Mouse (Mus musculus) MEL (cell line): Measurements from ENCODE around the gene Trim63. TPM values are rescaled to one million over a fixed set of nuclear protein-coding genes. Genes with fewer than 3 reads are reported as not detected.

Source experiments
- DNase-seq: peaks from one replicate; pipeline ENCODE4 v3.0.0; 2011; ENCODE audit warnings: low read depth, low spot score
- H3K27ac ChIP-seq: 2 replicates; pipeline ENCODE4 v1.5.1; 2012; ENCODE audit warnings: low read depth, mild to moderate bottlenecking, control low read depth, low read length, moderate library complexity; ENCODE audit not compliant: control insufficient read depth
- H3K27me3 ChIP-seq, 2 experiments: fragments of 150-350 bp in 1 of 2; sonication (generic) in 1 of 2; 2 replicates each; pipeline ENCODE4 v1.6.1; 2012; ENCODE audit warnings: low read length in 2 of 2, mild to moderate bottlenecking in 2 of 2, improper control_type of control experiment in 1 of 2, moderate library complexity in 1 of 2; ENCODE audit not compliant: insufficient read depth in 2 of 2, control insufficient read depth in 1 of 2
- H3K36me3 ChIP-seq, 2 experiments: 2 replicates each; pipeline ENCODE4 v1.6.1; 2012 to 2014; ENCODE audit warnings: low read length in 2 of 2, improper control_type of control experiment in 1 of 2, inconsistent platforms in 1 of 2, mild to moderate bottlenecking in 1 of 2; ENCODE audit not compliant: insufficient read depth in 2 of 2, control insufficient read depth in 1 of 2
- H3K4me1 ChIP-seq, 2 experiments: fragments of 150-350 bp in 1 of 2; sonication (generic) in 1 of 2; 2 replicates each; pipeline ENCODE4 v1.6.1; 2012; ENCODE audit warnings: low read length in 2 of 2, improper control_type of control experiment in 1 of 2, mild to moderate bottlenecking in 1 of 2; ENCODE audit not compliant: insufficient read depth in 2 of 2, control insufficient read depth in 1 of 2
- H3K4me3 ChIP-seq, 2 experiments: fragments of 150-350 bp in 1 of 2; sonication (generic) in 1 of 2; 2 replicates each; pipeline ENCODE4 v1.5.1; 2012; ENCODE audit warnings: low read depth in 2 of 2, low read length in 2 of 2, mild to moderate bottlenecking in 2 of 2, moderate library complexity in 2 of 2, control low read depth in 1 of 2, improper control_type of control experiment in 1 of 2; ENCODE audit not compliant: control insufficient read depth in 1 of 2, insufficient read depth in 1 of 2
- H3K79me2 ChIP-seq: 2 replicates; pipeline ENCODE4 v1.6.1; 2012; ENCODE audit warnings: mild to moderate bottlenecking, low read length, moderate library complexity; ENCODE audit not compliant: control insufficient read depth, poor library complexity, insufficient read depth
- H3K9ac ChIP-seq: 2 replicates; pipeline ENCODE4 v1.6.1; 2012; ENCODE audit warnings: low read depth, mild to moderate bottlenecking, control low read depth, low read length, moderate library complexity; ENCODE audit not compliant: control insufficient read depth, poor library complexity, severe bottlenecking
- H3K9me3 ChIP-seq: fragments of 150-350 bp; sonication (generic); replicated peaks from 2 replicates; pipeline ENCODE4 v1.6.1; 2012; ENCODE audit warnings: mild to moderate bottlenecking, low read length, improper control_type of control experiment, moderate library complexity; ENCODE audit not compliant: insufficient read depth
- BHLHE40 ChIP-seq: IDR thresholded peaks from 2 replicates; pipeline ENCODE4 v1.6.1; 2012; ENCODE audit warnings: low read depth, mild to moderate bottlenecking, inconsistent platforms, low read length, improper control_type of control experiment, borderline replicate concordance
- CHD1 ChIP-seq: IDR thresholded peaks from 2 replicates; pipeline ENCODE4 v1.6.1; 2012; ENCODE audit warnings: low read depth, mild to moderate bottlenecking, inconsistent platforms, low read length, improper control_type of control experiment
- CHD2 ChIP-seq: IDR thresholded peaks from 2 replicates; pipeline ENCODE4 v1.6.1; 2011; ENCODE audit warnings: low read length, improper control_type of control experiment
- CTCF ChIP-seq, 3 experiments: IDR thresholded peaks in 2 of 3; conservative IDR thresholded peaks in 1 of 3; 2 replicates each; pipeline ENCODE4 v1.5.1; 2011 to 2012; ENCODE audit warnings: low read length in 3 of 3, low read depth in 2 of 3, mild to moderate bottlenecking in 2 of 3, improper control_type of control experiment in 1 of 3, inconsistent platforms in 1 of 3, mixed read lengths in 1 of 3, moderate library complexity in 1 of 3; ENCODE audit not compliant: control insufficient read depth in 1 of 3, insufficient read depth in 1 of 3, poor library complexity in 1 of 3, severe bottlenecking in 1 of 3
- ELF1 ChIP-seq: IDR thresholded peaks from 2 replicates; pipeline ENCODE4 v1.6.1; 2014; ENCODE audit warnings: low read depth, mild to moderate bottlenecking, inconsistent platforms, low read length, improper control_type of control experiment, moderate library complexity
- EP300 ChIP-seq, 2 experiments: IDR thresholded peaks; 2 replicates each; pipeline ENCODE4 v1.6.1; 2011; ENCODE audit warnings: improper control_type of control experiment in 2 of 2, low read length in 2 of 2, low read depth in 1 of 2, mild to moderate bottlenecking in 1 of 2
- ETS1 ChIP-seq: IDR thresholded peaks from 2 replicates; pipeline ENCODE4 v1.6.1; 2012; ENCODE audit warnings: low read depth, mild to moderate bottlenecking, inconsistent platforms, low read length, improper control_type of control experiment, moderate library complexity
- GABPA ChIP-seq: IDR thresholded peaks from 2 replicates; pipeline ENCODE4 v1.6.1; 2012; ENCODE audit warnings: low read depth, mild to moderate bottlenecking, inconsistent platforms, low read length, improper control_type of control experiment, moderate library complexity
- GATA1 ChIP-seq: IDR thresholded peaks from 2 replicates; pipeline ENCODE4 v1.6.1; 2011; ENCODE audit warnings: low read depth, low read length, improper control_type of control experiment
- HCFC1 ChIP-seq: IDR thresholded peaks from 2 replicates; pipeline ENCODE4 v1.6.1; 2012; ENCODE audit warnings: low read depth, mild to moderate bottlenecking, inconsistent platforms, low read length, improper control_type of control experiment, moderate library complexity
- JUND ChIP-seq: IDR thresholded peaks from 2 replicates; pipeline ENCODE4 v1.6.1; 2011; ENCODE audit warnings: low read depth, mild to moderate bottlenecking, improper control_type of control experiment, low read length
- KAT2A ChIP-seq: conservative IDR thresholded peaks from 2 replicates; pipeline ENCODE4 v1.6.1; 2012; ENCODE audit warnings: low read depth, low read length, improper control_type of control experiment, inconsistent platforms
- MAFK ChIP-seq: IDR thresholded peaks from 2 replicates; pipeline ENCODE4 v1.6.1; 2011; ENCODE audit warnings: low read depth, mild to moderate bottlenecking, low read length, improper control_type of control experiment, borderline replicate concordance
- MAZ ChIP-seq: IDR thresholded peaks from 2 replicates; pipeline ENCODE4 v1.6.1; 2012; ENCODE audit warnings: low read depth, mild to moderate bottlenecking, inconsistent platforms, low read length, improper control_type of control experiment
- MYB ChIP-seq: IDR thresholded peaks from 2 replicates; pipeline ENCODE4 v1.6.1; 2011; ENCODE audit warnings: mild to moderate bottlenecking, low read depth, low read length, improper control_type of control experiment
- MYC ChIP-seq: IDR thresholded peaks from 2 replicates; pipeline ENCODE4 v1.6.1; 2011; ENCODE audit warnings: low read depth, mild to moderate bottlenecking, low read length, improper control_type of control experiment, moderate library complexity
- POLR2A ChIP-seq, 2 experiments: IDR thresholded peaks; 2 replicates each; pipeline ENCODE4 v1.6.1; 2011 to 2012; ENCODE audit warnings: low read length in 2 of 2, mild to moderate bottlenecking in 2 of 2, control low read depth in 1 of 2, improper control_type of control experiment in 1 of 2, low read depth in 1 of 2, moderate library complexity in 1 of 2; ENCODE audit not compliant: control insufficient read depth in 1 of 2, insufficient read depth in 1 of 2, poor library complexity in 1 of 2
- POLR2AphosphoS5 ChIP-seq: IDR thresholded peaks from 2 replicates; pipeline ENCODE4 v1.6.1; 2012; ENCODE audit warnings: low read depth, borderline replicate concordance, mild to moderate bottlenecking, inconsistent platforms, low read length, moderate library complexity, mixed read lengths
- RAD21 ChIP-seq: IDR thresholded peaks from 2 replicates; pipeline ENCODE4 v1.6.1; 2011; ENCODE audit warnings: mild to moderate bottlenecking, low read depth, low read length, improper control_type of control experiment
- SIN3A ChIP-seq: IDR thresholded peaks from 2 replicates; pipeline ENCODE4 v1.6.1; 2012; ENCODE audit warnings: low read length, improper control_type of control experiment, inconsistent platforms
- SMC3 ChIP-seq: IDR thresholded peaks from 2 replicates; pipeline ENCODE4 v1.6.1; 2011; ENCODE audit warnings: low read depth, low read length, improper control_type of control experiment
- TCF12 ChIP-seq: IDR thresholded peaks from 2 replicates; pipeline ENCODE4 v1.6.1; 2014; ENCODE audit warnings: low read depth, mild to moderate bottlenecking, inconsistent platforms, low read length, improper control_type of control experiment, moderate library complexity
- USF1 ChIP-seq: IDR thresholded peaks from 2 replicates; pipeline ENCODE4 v1.6.1; 2014; ENCODE audit warnings: low read depth, mild to moderate bottlenecking, inconsistent platforms, low read length, improper control_type of control experiment, moderate library complexity
- USF2 ChIP-seq, 2 experiments: IDR thresholded peaks; 2 replicates each; pipeline ENCODE4 v1.6.1; 2011 to 2012; ENCODE audit warnings: improper control_type of control experiment in 2 of 2, low read length in 2 of 2, borderline replicate concordance in 1 of 2, inconsistent platforms in 1 of 2, low read depth in 1 of 2, mild to moderate bottlenecking in 1 of 2; ENCODE audit not compliant: insufficient read depth in 1 of 2
- ZKSCAN1 ChIP-seq: IDR thresholded peaks from 2 replicates; pipeline ENCODE4 v1.6.1; 2012; ENCODE audit warnings: low read depth, mild to moderate bottlenecking, inconsistent platforms, low read length, improper control_type of control experiment, moderate library complexity
- ZMIZ1 ChIP-seq: IDR thresholded peaks from 2 replicates; pipeline ENCODE4 v1.6.1; 2012; ENCODE audit warnings: low read depth, mild to moderate bottlenecking, inconsistent platforms, low read length, improper control_type of control experiment, moderate library complexity
- ZNF384 ChIP-seq: IDR thresholded peaks from 2 replicates; pipeline ENCODE4 v1.6.1; 2012; ENCODE audit warnings: low read depth, mild to moderate bottlenecking, inconsistent platforms, low read length, improper control_type of control experiment
- polyA plus RNA-seq, 2 experiments: library from polyadenylated mRNA; stranded (reverse) in 1 of 2; unstranded in 1 of 2; fragments of >175 nt in 1 of 2; fragments of >200 nt in 1 of 2; gene quantifications; 2 replicates each; pipeline versions ENCODE4 v1.2.1 to v1.2.4; 2012; ENCODE audit warnings: low replicate concordance in 2 of 2, low read depth in 1 of 2; ENCODE audit not compliant: insufficient read length in 2 of 2, insufficient read depth in 1 of 2, missing spikeins in 1 of 2
- total RNA-seq: library from RNA; depleted of rRNA; stranded (reverse); fragments of 300-350 nt; gene quantifications from 2 replicates; pipeline ENCODE4 v1.2.3, GENCODE M21; 2012

Gene Trim63
- total and polyA plus RNA-seq, 3 experiments: not detected

- Histone ChIP-seq H3K9me3 (no peaks in the 10 kb centered on the region), H3K27ac (no peak overlapping the region), H3K79me2 (no peaks in the 10 kb centered on the region), H3K4me1 (no peaks in the 10 kb centered on the region), H3K27me3 (peaks cover 0 to 1% of the 10 kb centered on the region in 2 experiments; a peak in 2 of 4 replicates), H3K36me3 (no peaks in the 10 kb centered on the region), H3K4me3 (no peak overlapping the region), H3K9ac (no peak overlapping the region)
- DNase-seq: peak; percentile 35
- TF ChIP-seq GABPA (no peak), TCF12 (no peak), GATA1 (no peak), USF1 (no peak), SIN3A (no peak), POLR2A (IDR thresholded peaks at IDR 0.05; ENCODE audit: control insufficient read depth in 1 of 2, insufficient read depth in 1 of 2, low read depth in 1 of 2, low read length in 2 of 2, poor library complexity in 1 of 2) (no peak), HCFC1 (no peak), CHD1 (no peak), POLR2AphosphoS5 (no peak), JUND (no peak), ZNF384 (no peak), MAFK (no peak), USF2 (IDR thresholded peaks at IDR 0.05; ENCODE audit: borderline replicate concordance in 1 of 2, insufficient read depth in 1 of 2, low read depth in 1 of 2, low read length in 2 of 2) (no peak)
Observed at GRCm38 (mm10) chr4:134362586-134362985, 47.7 kb downstream of the Trim63 start.

GRCm38 (mm10) chr4:134365280-134365679 is 50.4 kb downstream of the Trim63 start:
- Histone ChIP-seq H3K27ac (no peak overlapping the region), H3K79me2 (no peaks in the 10 kb centered on the region), H3K27me3 (peaks cover 0 to 5% of the 10 kb centered on the region in 2 experiments; a peak in 2 of 4 replicates), H3K4me3 (no peak overlapping the region), H3K9ac (no peak overlapping the region), H3K9me3 (no peaks in the 10 kb centered on the region), H3K36me3 (no peaks in the 10 kb centered on the region), H3K4me1 (no peaks in the 10 kb centered on the region)
- DNase-seq: no peak
- no peak for TF ChIP-seq GATA1
- no peak for TF ChIP-seq BHLHE40
- no peak for TF ChIP-seq MYB
- no peak for TF ChIP-seq ETS1
- no peak for TF ChIP-seq ZKSCAN1
- TF ChIP-seq EP300 (IDR thresholded peaks at IDR 0.05; ENCODE audit: low read depth in 1 of 2, low read length in 2 of 2): no peak
- no peak for TF ChIP-seq MAZ
- no peak for TF ChIP-seq TCF12
- TF ChIP-seq ZMIZ1: no peak
- TF ChIP-seq JUND: no peak
- TF ChIP-seq CHD2: no peak
- TF ChIP-seq SMC3: no peak
- no peak for TF ChIP-seq KAT2A
- TF ChIP-seq RAD21: no peak
- TF ChIP-seq CTCF (IDR thresholded peaks at IDR 0.05 in 2 of 3, conservative IDR thresholded peaks at IDR 0.05 in 1 of 3; ENCODE audit: control insufficient read depth in 1 of 3, insufficient read depth in 1 of 3, low read depth in 2 of 3, low read length in 3 of 3, poor library complexity in 1 of 3, severe bottlenecking in 1 of 3): no peak
- TF ChIP-seq MYC: no peak
- TF ChIP-seq ELF1: no peak
